Mouse (Mus musculus) ES-Bruce4 (cell line): Measurements from ENCODE around the gene Ipo13.

ENCODE experiments used
- CTCF ChIP-seq: IDR thresholded peaks from one replicate; pipeline ENCODE4 v1.8.1; 2011; ENCODE audit warnings: low read depth, low read length
- EP300 ChIP-seq: IDR thresholded peaks from 2 replicates; pipeline ENCODE4 v1.6.1; 2011; ENCODE audit warnings: low read depth, low read length; ENCODE audit not compliant: insufficient read depth

DNA sequence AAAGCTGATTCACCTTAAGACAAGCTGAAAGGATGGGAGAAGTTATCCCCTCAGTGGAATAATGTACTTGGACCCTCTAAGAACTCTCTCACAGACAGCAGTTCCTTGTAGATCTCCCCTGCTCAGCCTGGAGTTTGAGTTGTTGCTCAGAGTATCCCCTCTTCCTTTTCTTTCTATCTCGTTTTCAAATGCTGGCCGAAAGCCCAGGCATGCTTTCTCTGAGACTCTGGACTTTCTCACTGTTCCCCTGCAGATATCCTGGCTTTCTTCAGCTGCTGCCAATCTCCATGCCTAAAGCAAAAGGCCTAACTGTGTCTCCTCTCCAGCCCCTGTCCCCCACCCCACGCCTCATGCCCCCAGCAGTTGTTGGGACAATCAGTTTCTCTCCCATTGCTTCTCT is 3.5 kb upstream of the Ipo13 start:
- no peak for TF ChIP-seq CTCF
- no peak for TF ChIP-seq EP300
